Mouse (Mus musculus) C2C12 (cell line): ENCODE data around the gene Cdiptos. TPM values are rescaled to one million over a fixed set of nuclear protein-coding genes. Genes with fewer than 3 reads are reported as not detected.

Experiments
- H3K27me3 ChIP-seq: one replicate; pipeline ENCODE4 v1.6.1; 2011; ENCODE audit not compliant: control insufficient read depth, insufficient read depth, insufficient read length
- H3K36me3 ChIP-seq: one replicate; pipeline ENCODE4 v1.6.1; 2011; ENCODE audit not compliant: control insufficient read depth, insufficient read depth
- H3K4me3 ChIP-seq: one replicate; pipeline ENCODE4 v1.5.1; 2011; ENCODE audit warnings: mild to moderate bottlenecking, control low read depth; ENCODE audit not compliant: poor library complexity, insufficient read depth, severe bottlenecking
- H3K79me2 ChIP-seq: one replicate; pipeline ENCODE4 v1.6.1; 2011; ENCODE audit not compliant: control insufficient read depth, insufficient read depth
- H3K79me3 ChIP-seq: one replicate; pipeline ENCODE4 v1.6.1; 2011; ENCODE audit warnings: low read depth, control low read depth
- H3ac ChIP-seq: one replicate; pipeline ENCODE3; 2011; ENCODE audit warnings: low read depth; ENCODE audit not compliant: control insufficient read depth, insufficient read length
- CEBPB ChIP-seq: IDR thresholded peaks from one replicate; pipeline ENCODE4 v1.6.1; 2011; ENCODE audit warnings: low read depth, mild to moderate bottlenecking, control low read depth, moderate library complexity
- CTCF ChIP-seq: IDR thresholded peaks from one replicate; pipeline ENCODE4 v1.5.1; 2011; ENCODE audit not compliant: control insufficient read depth, insufficient read depth, insufficient read length
- FOSL1 ChIP-seq: IDR thresholded peaks from one replicate; pipeline ENCODE4 v1.8.0; 2011; ENCODE audit warnings: mild to moderate bottlenecking, low read length; ENCODE audit not compliant: poor library complexity, insufficient read depth, severe bottlenecking
- MAX ChIP-seq: IDR thresholded peaks from one replicate; pipeline ENCODE4 v1.6.1; 2011; ENCODE audit warnings: mild to moderate bottlenecking, control low read depth
- MYOD1 ChIP-seq: IDR thresholded peaks from one replicate; pipeline ENCODE4 v1.6.1; 2011; ENCODE audit warnings: low read depth; ENCODE audit not compliant: control insufficient read depth, insufficient read length
- MYOG ChIP-seq: IDR thresholded peaks from one replicate; pipeline ENCODE4 v1.6.1; 2011; ENCODE audit not compliant: control insufficient read depth, insufficient read length; ENCODE audit errors: extremely low read depth
- USF1 ChIP-seq: IDR thresholded peaks from one replicate; pipeline ENCODE4 v1.6.1; 2011; ENCODE audit warnings: low read depth, mild to moderate bottlenecking, control low read depth, moderate library complexity
- polyA plus RNA-seq: library from polyadenylated mRNA; unstranded; fragments of >200 nt; fragmentation: generic; extraction: Trizol; gene quantifications from one replicate; pipeline ENCODE4 v1.2.1, GENCODE M21; 2012; ENCODE audit warnings: missing spikeins

Gene Cdiptos
- polyA plus RNA-seq, 1 experiment, result 0.06 TPM

- peaks cover 30% of the 10 kb centered on the region for H3K27me3 ChIP-seq
- no peaks in the 10 kb centered on the region for H3K36me3 ChIP-seq
- H3K4me3 ChIP-seq, result no peak overlapping the region
- TF ChIP-seq MYOD1, result no peak
- TF ChIP-seq MAX, result no peak
- no peak for TF ChIP-seq USF1
- TF ChIP-seq CEBPB, result no peak
- no peak for TF ChIP-seq FOSL1
- no peak for TF ChIP-seq CTCF
- no peak for TF ChIP-seq MYOG
- H3K79me2 ChIP-seq, result no peaks in the 10 kb centered on the region
- no peak overlapping the region for H3ac ChIP-seq
- no peaks in the 10 kb centered on the region for H3K79me3 ChIP-seq
Measured at GRCm38 (mm10) chr7:126951741-126952140, 24.2 kb downstream of the Cdiptos start.

DNA sequence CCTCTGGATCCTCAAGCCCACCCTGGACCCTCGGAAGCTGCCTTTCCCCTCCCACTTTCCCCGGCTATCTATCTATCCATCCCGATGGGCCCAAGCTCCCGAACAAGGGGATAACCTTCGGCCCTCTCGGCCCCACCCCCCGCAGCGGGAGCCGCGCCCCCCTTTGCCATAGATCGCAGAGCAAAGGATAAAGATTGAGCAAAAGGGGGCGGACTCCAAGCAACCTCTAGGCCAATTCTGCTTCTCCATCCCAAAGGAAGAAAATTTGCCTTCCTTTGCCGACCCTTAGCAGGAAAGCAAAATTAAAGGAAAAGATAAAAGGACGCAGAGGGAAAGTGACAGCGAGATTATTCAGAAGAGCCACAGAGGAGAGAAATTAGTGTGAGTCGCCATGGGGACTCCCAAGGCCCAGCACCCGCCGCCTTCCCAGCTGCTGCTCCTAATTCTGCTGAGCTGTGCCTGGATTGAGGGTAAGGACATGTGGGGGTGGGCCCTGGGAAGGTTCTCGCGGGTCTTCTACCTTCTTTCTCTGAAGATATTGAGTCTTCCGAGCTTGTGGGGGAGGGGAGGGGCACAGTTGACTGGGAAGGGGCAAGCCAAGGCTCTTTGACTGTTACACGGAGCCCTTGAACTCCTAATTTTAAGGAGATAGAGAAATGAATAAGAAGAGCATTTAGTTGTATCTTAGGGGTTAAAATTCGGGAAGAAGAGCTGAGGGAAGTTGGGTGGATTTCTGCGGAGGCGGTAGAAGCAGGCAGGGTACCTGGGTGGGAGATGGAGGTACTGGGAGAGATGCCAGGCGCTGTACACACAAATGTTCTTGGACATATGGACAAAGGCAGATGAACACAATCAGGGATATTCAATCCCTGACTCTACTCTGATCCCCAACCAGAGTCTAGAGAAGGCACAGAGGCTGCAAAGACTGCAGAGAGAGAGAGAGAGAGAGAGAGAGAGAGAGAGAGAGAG lies 25.0 kb downstream of the Cdiptos start:
- Histone ChIP-seq H3K36me3 (no peaks in the 10 kb centered on the region), H3K79me3 (no peaks in the 10 kb centered on the region), H3ac (no peak overlapping the region), H3K79me2 (no peaks in the 10 kb centered on the region), H3K4me3 (no peak overlapping the region), H3K27me3 (peaks cover 30% of the 10 kb centered on the region)
- no peak for TF ChIP-seq FOSL1
- no peak for TF ChIP-seq MYOD1
- no peak for TF ChIP-seq CEBPB
- no peak for TF ChIP-seq USF1
- no peak for TF ChIP-seq MYOG
- no peak for TF ChIP-seq MAX
- TF ChIP-seq CTCF, result no peak

DNA sequence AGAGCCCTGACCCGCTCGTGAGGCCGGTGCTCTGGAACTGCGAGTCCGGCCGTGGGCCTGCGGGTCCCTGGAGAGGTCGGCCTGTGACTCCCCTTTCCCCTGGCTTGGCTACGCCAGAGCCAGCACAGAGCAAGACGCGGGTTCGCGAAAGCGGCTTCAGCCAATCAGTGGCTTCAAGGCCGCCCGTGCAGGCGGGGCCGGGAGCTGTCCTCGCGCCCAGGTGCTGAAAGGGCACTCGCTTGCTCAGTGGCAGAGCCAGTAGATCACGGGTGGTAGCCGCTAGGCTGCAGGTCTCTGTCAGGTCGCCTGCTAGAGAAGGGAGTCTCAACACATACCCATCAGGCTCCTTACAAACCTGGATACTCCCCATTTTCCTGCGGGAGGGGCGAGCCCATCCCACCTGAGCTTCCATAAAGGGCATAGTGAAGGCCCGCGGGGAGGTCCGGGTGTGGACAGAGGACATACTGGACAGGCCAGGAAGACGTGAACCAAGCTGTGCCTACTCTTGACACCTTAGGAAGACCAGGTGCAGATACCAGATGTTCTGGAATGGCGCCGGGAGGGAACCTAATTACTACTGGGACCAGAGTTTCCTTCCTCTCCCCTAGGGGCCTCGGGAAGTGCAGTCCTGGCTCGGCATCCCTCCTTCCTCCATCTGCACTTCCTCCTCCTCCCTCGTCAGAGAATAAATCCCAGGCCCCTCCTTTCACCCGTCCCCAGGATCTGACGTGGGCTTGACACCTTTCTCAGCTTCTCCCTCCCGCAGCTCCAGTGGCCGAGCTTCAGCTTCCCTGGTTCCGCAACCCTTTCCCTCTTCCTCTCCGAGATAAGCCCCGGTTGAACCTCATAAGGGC lies 25.9 kb downstream of the Cdiptos start, which contains the start of gene Sez6l2:
Sez6l2 (plus strand) TSS at position 771 of the 854 bp plus-strand sequence.
- Histone ChIP-seq H3K4me3 (no peak within 1 kb of the TSS), H3K27me3 (peaks cover 30% of the 10 kb centered on the region), H3K79me3 (no peaks in the 10 kb centered on the region), H3K36me3 (peaks cover 3% of the 10 kb centered on the region), H3ac (peak within 1 kb of the TSS; percentile 49), H3K79me2 (no peaks in the 10 kb centered on the region)
- TF ChIP-seq MAX (peak; percentile 68), CTCF (no peak)

DNA sequence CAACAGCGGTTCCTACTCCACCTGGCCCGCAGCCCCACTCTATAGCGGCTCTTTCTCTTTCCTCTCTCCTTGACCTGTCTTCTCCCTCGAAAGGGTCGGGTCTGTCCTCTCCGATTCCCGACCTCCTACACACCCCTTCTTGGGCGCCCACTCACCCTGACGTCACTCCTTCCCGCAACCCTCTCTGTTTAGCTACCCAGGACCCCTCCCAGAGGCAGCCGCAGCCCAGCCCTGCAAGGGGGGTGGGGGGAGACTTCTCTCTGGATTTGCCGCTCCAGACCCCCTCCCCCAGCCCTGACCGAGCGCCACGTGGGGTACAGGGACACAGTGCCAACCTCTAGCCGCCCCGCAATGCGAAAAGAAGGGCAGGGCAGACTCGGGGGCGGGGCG lies 26.5 kb downstream of the Cdiptos start, which contains the start of gene Asphd1:
Asphd1 (minus strand) TSS at position 180 of the 390 bp plus-strand sequence.
- TF ChIP-seq MYOD1 (no peak), FOSL1 (no peak), MYOG (no peak), USF1 (no peak), CTCF (no peak), MAX (no peak), CEBPB (no peak)
- H3K79me3 ChIP-seq, result no peaks in the 10 kb centered on the region

GRCm38 (mm10) chr7:126948626-126949025 lies 27.3 kb downstream of the Cdiptos start:
- H3K4me3 ChIP-seq, result no peak overlapping the region

More for the DNA sequence above, 26.5 kb downstream of the Cdiptos start, which contains the start of gene Asphd1:
- Histone ChIP-seq H3K27me3 (peaks cover 26% of the 10 kb centered on the region), H3K36me3 (peaks cover 5% of the 10 kb centered on the region), H3K4me3 (no peak within 1 kb of the TSS), H3ac (peak within 1 kb of the TSS; percentile 49), H3K79me2 (no peaks in the 10 kb centered on the region)

More at GRCm38 (mm10) chr7:126948626-126949025, 27.3 kb downstream of the Cdiptos start:
- H3K36me3 ChIP-seq, result peaks cover 5% of the 10 kb centered on the region
- H3ac ChIP-seq, result no peak overlapping the region
- no peak for TF ChIP-seq MYOD1
- H3K79me2 ChIP-seq, result no peaks in the 10 kb centered on the region
- H3K79me3 ChIP-seq, result no peaks in the 10 kb centered on the region
- peaks cover 26% of the 10 kb centered on the region for H3K27me3 ChIP-seq
